Mouse (Mus musculus): ENCODE results near the gene Ankrd66.
A peak's percentile ranks its signal among the peaks of the same experiment; 100 is the strongest.

- TF ChIP-seq CTCF (IDR thresholded peaks at IDR 0.05; ENCODE audit: borderline replicate concordance, insufficient read depth, low read length) (no peak), POLR2A (IDR thresholded peaks at IDR 0.05; ENCODE audit: low read depth, low read length) (peak; percentile 59)
Observed at GRCm38 (mm10) chr17:43567992-43568888, 24.8 kb upstream of the Ankrd66 start, which contains the start of gene Pla2g7.
